Mouse (Mus musculus): Measurements from ENCODE around the gene Hoxc9. TPM values are rescaled to one million over a fixed set of nuclear protein-coding genes. Genes with fewer than 3 reads are reported as not detected.

Gene Hoxc9
- polyA plus RNA-seq, 1 experiment from 2014 or later, result not detected

GRCm38 (mm10) chr15:103009265-103010111 is 33.2 kb downstream of the Hoxc9 start:
- no peak overlapping the region for H3K27ac ChIP-seq
- peaks cover 6% of the 10 kb centered on the region; the same call in 1 of the 2 replicates for H3K4me1 ChIP-seq
- no peak overlapping the region for H3K4me2 ChIP-seq
- 1% methylated on average over 27 of the region's 27 CpGs for WGBS
- H3K36me3 ChIP-seq (ENCODE audit: poor library complexity, severe bottlenecking), result no peaks in the 10 kb centered on the region
- H3K9ac ChIP-seq, result no peak overlapping the region
- H3K27me3 ChIP-seq, result peaks cover 99% of the 10 kb centered on the region
- no peaks in the 10 kb centered on the region; the same call in 1 of the 2 replicates for H3K9me3 ChIP-seq (replicated peaks)
- ATAC-seq, result no peak
- no peak overlapping the region for H3K4me3 ChIP-seq

- H3K4me3 ChIP-seq, result no peak overlapping the region
- no peak overlapping the region for H3K9ac ChIP-seq
- peaks cover 6% of the 10 kb centered on the region; the same call in 1 of the 2 replicates for H3K4me1 ChIP-seq
- no peaks in the 10 kb centered on the region for H3K36me3 ChIP-seq (ENCODE audit: poor library complexity, severe bottlenecking)
- peaks cover 99% of the 10 kb centered on the region for H3K27me3 ChIP-seq
- ATAC-seq, result no peak
- no peak overlapping the region for H3K4me2 ChIP-seq
- no peaks in the 10 kb centered on the region; the same call in 1 of the 2 replicates for H3K9me3 ChIP-seq (replicated peaks)
- under 1% methylated on average over 31 of the region's 31 CpGs for WGBS
- no peak overlapping the region for H3K27ac ChIP-seq
Measured at GRCm38 (mm10) chr15:103010112-103010846, 34.0 kb downstream of the Hoxc9 start.

- H3K4me2 ChIP-seq, result no peak overlapping the region
- under 1% methylated on average over 28 of the region's 28 CpGs for WGBS
Measured at GRCm38 (mm10) chr15:103010847-103011555, 34.8 kb downstream of the Hoxc9 start.

GRCm38 (mm10) chr15:103011928-103012486 is 35.8 kb downstream of the Hoxc9 start:
- Histone ChIP-seq H3K36me3 (ENCODE audit: poor library complexity, severe bottlenecking) (no peaks in the 10 kb centered on the region), H3K4me3 (no peak overlapping the region), H3K4me1 (peaks cover 6% of the 10 kb centered on the region; the same call in 1 of the 2 replicates), H3K27me3 (peaks cover 99% of the 10 kb centered on the region), H3K27ac (no peak overlapping the region), H3K9me3 (replicated peaks) (no peaks in the 10 kb centered on the region; the same call in 1 of the 2 replicates), H3K9ac (no peak overlapping the region), H3K4me2 (no peak overlapping the region)
- ATAC-seq, result no peak
- WGBS, result under 1% methylated on average over 26 of the region's 26 CpGs

More at GRCm38 (mm10) chr15:103010847-103011555, 34.8 kb downstream of the Hoxc9 start:
- Histone ChIP-seq H3K9me3 (replicated peaks) (no peaks in the 10 kb centered on the region; the same call in 1 of the 2 replicates), H3K9ac (no peak overlapping the region), H3K36me3 (ENCODE audit: poor library complexity, severe bottlenecking) (no peaks in the 10 kb centered on the region), H3K27ac (no peak overlapping the region), H3K4me1 (peaks cover 6% of the 10 kb centered on the region; the same call in 1 of the 2 replicates), H3K27me3 (peaks cover 99% of the 10 kb centered on the region), H3K4me3 (no peak overlapping the region)
- no peak for ATAC-seq

- Histone ChIP-seq H3K27ac (no peak overlapping the region), H3K27me3 (peaks cover 99% of the 10 kb centered on the region), H3K4me1 (peaks cover 6% of the 10 kb centered on the region; the same call in 1 of the 2 replicates), H3K4me3 (no peak overlapping the region), H3K36me3 (ENCODE audit: poor library complexity, severe bottlenecking) (no peaks in the 10 kb centered on the region), H3K9me3 (replicated peaks) (no peaks in the 10 kb centered on the region; the same call in 1 of the 2 replicates), H3K4me2 (no peak overlapping the region), H3K9ac (no peak overlapping the region)
- WGBS, result 3% methylated on average over 17 of the region's 17 CpGs
- no peak for ATAC-seq
Measured at GRCm38 (mm10) chr15:103013238-103013984, 37.2 kb downstream of the Hoxc9 start.

- no peak overlapping the region for H3K4me2 ChIP-seq
Measured at GRCm38 (mm10) chr15:103014166-103015008, 38.1 kb downstream of the Hoxc9 start.

GRCm38 (mm10) chr15:103015009-103015399 is 38.8 kb downstream of the Hoxc9 start:
- Histone ChIP-seq H3K4me3 (no peak overlapping the region), H3K27ac (no peak overlapping the region), H3K4me1 (peaks cover 6% of the 10 kb centered on the region; the same call in 1 of the 2 replicates), H3K4me2 (no peak overlapping the region), H3K9me3 (replicated peaks) (no peaks in the 10 kb centered on the region; the same call in 1 of the 2 replicates), H3K36me3 (ENCODE audit: poor library complexity, severe bottlenecking) (no peaks in the 10 kb centered on the region), H3K9ac (no peak overlapping the region), H3K27me3 (peaks cover 99% of the 10 kb centered on the region)
- ATAC-seq, result no peak
- under 1% methylated on average over 28 of the region's 28 CpGs for WGBS

More at GRCm38 (mm10) chr15:103014166-103015008, 38.1 kb downstream of the Hoxc9 start:
- H3K9me3 ChIP-seq (replicated peaks), result no peaks in the 10 kb centered on the region; the same call in 1 of the 2 replicates
- ATAC-seq, result no peak
- H3K36me3 ChIP-seq (ENCODE audit: poor library complexity, severe bottlenecking), result no peaks in the 10 kb centered on the region
- peaks cover 6% of the 10 kb centered on the region; the same call in 1 of the 2 replicates for H3K4me1 ChIP-seq
- H3K4me3 ChIP-seq, result peak overlapping the region; percentile 0; the same call in 1 of the 2 replicates
- H3K27ac ChIP-seq, result no peak overlapping the region
- no peak overlapping the region for H3K9ac ChIP-seq
- H3K27me3 ChIP-seq, result peaks cover 99% of the 10 kb centered on the region
- WGBS, result under 1% methylated on average over 53 of the region's 57 CpGs

- ATAC-seq, result no peak
- 1% methylated on average over 19 of the region's 19 CpGs for WGBS
Measured at GRCm38 (mm10) chr15:103015406-103016166, 39.3 kb downstream of the Hoxc9 start.

GRCm38 (mm10) chr15:103018636-103019035 is 42.4 kb downstream of the Hoxc9 start, which contains the start of gene Hoxc4:
Gene Hoxc4, plus strand, starts transcription at chr15:103018934.
- Histone ChIP-seq H3K9ac (no peak within 1 kb of the TSS), H3K27ac (no peak within 1 kb of the TSS), H3K9me3 (replicated peaks) (no peaks in the 10 kb centered on the region), H3K27me3 (peaks cover 100% of the 10 kb centered on the region), H3K4me1 (peaks cover 6% of the 10 kb centered on the region; the same call in 1 of the 2 replicates), H3K4me2 (no peak within 1 kb of the TSS), H3K36me3 (ENCODE audit: poor library complexity, severe bottlenecking) (no peaks in the 10 kb centered on the region), H3K4me3 (no peak within 1 kb of the TSS)
- no peak for ATAC-seq
- WGBS, result 4% methylated on average over 9 of the region's 9 CpGs

More at GRCm38 (mm10) chr15:103015406-103016166, 39.3 kb downstream of the Hoxc9 start:
- H3K4me2 ChIP-seq, result no peak overlapping the region
- peaks cover 6% of the 10 kb centered on the region; the same call in 1 of the 2 replicates for H3K4me1 ChIP-seq
- peaks cover 99% of the 10 kb centered on the region for H3K27me3 ChIP-seq
- no peaks in the 10 kb centered on the region for H3K36me3 ChIP-seq (ENCODE audit: poor library complexity, severe bottlenecking)
- H3K27ac ChIP-seq, result no peak overlapping the region
- H3K9ac ChIP-seq, result no peak overlapping the region
- H3K4me3 ChIP-seq, result no peak overlapping the region
- no peaks in the 10 kb centered on the region; the same call in 1 of the 2 replicates for H3K9me3 ChIP-seq (replicated peaks)

Measured in forebrain, embryonic 13.5 days (tissue).